Mouse (Mus musculus) left cerebral cortex, adult 2 months (tissue): ENCODE measurements around the gene Btk. TPM values are rescaled to one million over a fixed set of nuclear protein-coding genes. Genes with fewer than 3 reads are reported as not detected.

Experiments used
- DNase-seq, 2 experiments: peaks; one replicate each; pipeline ENCODE4 v3.0.0; 2021 to 2022; ENCODE audit warnings: low spot score in 2 of 2, mixed read lengths in 1 of 2; ENCODE audit errors: extremely low spot score in 1 of 2
- H3K27ac ChIP-seq: fragments of 200-600 bp; 2 replicates; pipeline ENCODE4 v1.8.1; 2022
- H3K4me3 ChIP-seq: fragments of 200-600 bp; 2 replicates; pipeline ENCODE4 v1.8.1; 2022
- CTCF ChIP-seq: fragments of 200-600 bp; IDR thresholded peaks from 2 replicates; pipeline ENCODE4 v1.8.1; 2022; ENCODE audit warnings: antibody characterized with exemption, mild to moderate bottlenecking, moderate library complexity
- intact Hi-C: fragments of 180-260 bp; cut with DNase I; formaldehyde crosslinking; loops from one replicate; pipeline ENCODE4 v1.15.1; 2025
- long read RNA-seq, 2 experiments: library from polyadenylated mRNA; stranded (forward); transcript quantifications; one replicate each; pipeline ENCODE4 v2.0.0; 2021; ENCODE audit warnings: borderline mapping rate in 2 of 2
- total RNA-seq, 2 experiments: library from RNA; stranded (reverse); gene quantifications; 2 replicates each; pipeline ENCODE4 v1.2.3; 2021

The Btk gene
- under 1 TPM; 0.44 to 0.91 TPM for total RNA-seq
- long read RNA-seq, experiment 1, partial matches to known transcripts: 0 of 7 reads
- long read RNA-seq, experiment 1, other reads (novel, unspliced or antisense): 7 of 7 reads
- long read RNA-seq, experiment 2, partial matches to known transcripts: 0 of 10 reads
- long read RNA-seq, experiment 2, other reads (novel, unspliced or antisense): 10 of 10 reads

GRCm38 (mm10) chrX:134582888-134583669 lies at the start of gene Btk:
Btk (minus strand) TSS chrX:134583570.
- H3K4me3 ChIP-seq: no peak within 1 kb of the TSS
- DNase-seq: no peak
- no peak for TF ChIP-seq CTCF
- H3K27ac ChIP-seq: no peak within 1 kb of the TSS
- intact Hi-C loops: loop anchor here (10.0 kb wide), 1 partner anchor 518 kb away; no protein-coding TSS in a partner anchor

- TF ChIP-seq CTCF: no peak
- no peak for DNase-seq
- no peak overlapping the region for H3K4me3 ChIP-seq
- H3K27ac ChIP-seq: no peak overlapping the region
- intact Hi-C loops: no loop called here
Measured at GRCm38 (mm10) chrX:134632710-134633109, 49.3 kb upstream of the Btk start.

- no peak overlapping the region for H3K27ac ChIP-seq
- no peak overlapping the region for H3K4me3 ChIP-seq
- no peak for DNase-seq
- intact Hi-C loops: no loop called here
- TF ChIP-seq CTCF: no peak
Measured at GRCm38 (mm10) chrX:134628200-134628599, 44.8 kb upstream of the Btk start.

GRCm38 (mm10) chrX:134623350-134623749 lies 40.0 kb upstream of the Btk start:
- no peak overlapping the region for H3K4me3 ChIP-seq
- TF ChIP-seq CTCF: no peak
- intact Hi-C loops: no loop called here
- H3K27ac ChIP-seq: no peak overlapping the region
- no peak for DNase-seq

- no peak overlapping the region for H3K4me3 ChIP-seq
- intact Hi-C loops: no loop called here
- TF ChIP-seq CTCF: no peak
- DNase-seq: no peak
- H3K27ac ChIP-seq: no peak overlapping the region
Measured at GRCm38 (mm10) chrX:134621685-134622084, 38.3 kb upstream of the Btk start.

GRCm38 (mm10) chrX:134620254-134620865 lies 37.0 kb upstream of the Btk start:
- no peak for TF ChIP-seq CTCF
- DNase-seq: no peak
- intact Hi-C loops: no loop called here
- no peak overlapping the region for H3K4me3 ChIP-seq
- H3K27ac ChIP-seq: no peak overlapping the region

- intact Hi-C loops: no loop called here
- TF ChIP-seq CTCF: no peak
- H3K4me3 ChIP-seq: no peak overlapping the region
- DNase-seq: no peak
- H3K27ac ChIP-seq: no peak overlapping the region
Measured at GRCm38 (mm10) chrX:134619695-134620094, 36.3 kb upstream of the Btk start.

- DNase-seq: no peak
- intact Hi-C loops: loop anchor here (5.0 kb wide), 1 partner anchor 193 kb away; the partner anchor contains the start of gene Armcx2
- Histone ChIP-seq H3K27ac (no peak overlapping the region), H3K4me3 (no peak overlapping the region)
- TF ChIP-seq CTCF: peak; percentile 21
Measured at GRCm38 (mm10) chrX:134614306-134614705, 30.9 kb upstream of the Btk start.

GRCm38 (mm10) chrX:134612285-134612959 lies 29.1 kb upstream of the Btk start:
- no peak for DNase-seq
- Histone ChIP-seq H3K27ac (peak overlapping the region; percentile 45; the same call in 1 of the 2 replicates), H3K4me3 (peak overlapping the region; percentile 45)
- TF ChIP-seq CTCF: no peak
- intact Hi-C loops: loop anchor here (2.0 to 5.0 kb wide), 2 partner anchors 74 to 195 kb away; partner anchors contain the start of genes Armcx2 and Armcx4

- H3K27ac ChIP-seq: no peak overlapping the region
- no peak for TF ChIP-seq CTCF
- intact Hi-C loops: loop anchor here (5.0 kb wide), 1 partner anchor 196 kb away; the partner anchor contains the start of gene Armcx2
Measured at GRCm38 (mm10) chrX:134610984-134611383, 27.6 kb upstream of the Btk start.

GRCm38 (mm10) chrX:134609472-134609871 lies 26.1 kb upstream of the Btk start:
- Histone ChIP-seq H3K4me3 (no peak overlapping the region), H3K27ac (no peak overlapping the region)
- DNase-seq: no peak
- TF ChIP-seq CTCF: peak; percentile 62
- intact Hi-C loops: loop anchor here (2.0 to 5.0 kb wide), 3 partner anchors 109 to 323 kb away; no protein-coding TSS in a partner anchor

More at GRCm38 (mm10) chrX:134610984-134611383, 27.6 kb upstream of the Btk start:
- no peak for DNase-seq
- no peak overlapping the region for H3K4me3 ChIP-seq
